Mouse (Mus musculus) right cerebral cortex, postnatal 4 days (tissue): ENCODE measurements at regions not wholly inside any gene's neighbourhood (a gene's known extent, or its start where the extent isn't known, plus 50 kb on each side); places are given as distances from the start of the nearest gene placed in this dataset.

ENCODE experiments used
- DNase-seq: peaks from one replicate; pipeline ENCODE4 v3.0.0-alpha.2; 2022

DNA sequence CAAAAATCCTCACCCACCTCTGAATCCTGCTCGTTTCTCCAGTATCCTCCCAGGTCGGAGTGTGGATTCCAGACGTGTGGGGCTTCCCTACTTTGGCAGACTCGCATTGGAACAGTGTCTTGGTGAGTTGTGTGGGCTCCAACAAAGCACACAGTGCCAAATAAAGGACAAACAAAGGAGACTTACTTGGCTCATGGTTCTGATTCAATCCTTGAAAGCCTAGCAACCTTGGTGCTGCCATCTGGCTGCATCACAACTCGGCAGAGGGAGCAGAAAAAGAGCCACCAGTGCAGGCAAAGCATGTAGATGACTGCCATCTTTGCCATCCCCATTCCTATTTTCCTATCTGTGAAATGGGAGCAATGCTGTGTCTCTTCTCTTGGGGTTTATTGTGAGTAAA lies 64.0 kb downstream of the Il9r start:
- DNase-seq: no peak

- DNase-seq: no peak
Measured at GRCm38 (mm10) chr11:32133996-32134395, 66.1 kb downstream of the Il9r start.

GRCm38 (mm10) chr11:32132008-32132615 lies 68.0 kb downstream of the Il9r start:
- no peak for DNase-seq

DNA sequence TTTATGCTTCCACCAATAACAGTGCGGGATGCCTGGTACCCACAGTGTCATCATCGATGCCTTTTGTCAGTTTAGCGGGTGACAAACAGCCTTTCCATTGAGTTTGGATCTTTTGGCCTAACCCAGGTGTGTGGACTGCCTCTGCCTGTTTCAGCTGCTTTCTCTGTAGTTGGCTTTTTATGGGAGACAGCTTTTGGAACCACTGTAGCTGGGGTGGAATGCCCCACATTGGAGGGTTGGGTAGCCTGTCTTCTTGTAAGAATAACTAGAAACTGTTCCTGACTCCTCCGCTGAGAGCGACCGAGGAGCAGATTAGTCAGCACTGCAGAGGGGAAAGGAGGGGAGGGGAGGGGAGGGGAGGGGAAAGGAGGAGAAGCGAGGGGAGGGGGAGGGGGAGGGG lies 71.5 kb downstream of the Il9r start:
- DNase-seq: no peak

- DNase-seq: no peak
Measured at GRCm38 (mm10) chr11:32128018-32128417, 72.1 kb downstream of the Il9r start.

DNA sequence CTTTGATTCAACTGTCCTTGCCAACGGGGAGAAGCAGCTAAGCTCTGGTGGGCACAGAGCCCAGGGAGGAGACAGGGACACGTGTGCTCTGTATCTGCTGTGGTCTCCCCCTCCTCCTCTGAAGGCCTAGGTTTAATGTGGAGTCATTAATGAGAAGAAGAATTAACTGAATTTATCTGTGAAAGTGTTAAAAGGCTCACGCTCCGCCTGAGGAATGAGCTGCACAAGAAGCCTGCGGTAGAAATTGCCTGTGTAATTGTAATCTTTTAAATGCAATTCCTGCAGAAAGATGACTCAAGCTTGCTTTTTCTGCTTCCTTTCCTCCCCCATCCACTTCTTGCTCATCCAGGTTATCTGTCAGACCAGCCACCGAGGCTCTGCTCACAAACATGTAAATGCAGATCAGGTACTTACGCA lies 72.7 kb downstream of the Il9r start:
- DNase-seq: no peak

GRCm38 (mm10) chr11:32126786-32127185 lies 73.3 kb downstream of the Il9r start:
- DNase-seq: no peak

- no peak for DNase-seq
Measured at GRCm38 (mm10) chr11:32126311-32126698, 73.8 kb downstream of the Il9r start.

DNA sequence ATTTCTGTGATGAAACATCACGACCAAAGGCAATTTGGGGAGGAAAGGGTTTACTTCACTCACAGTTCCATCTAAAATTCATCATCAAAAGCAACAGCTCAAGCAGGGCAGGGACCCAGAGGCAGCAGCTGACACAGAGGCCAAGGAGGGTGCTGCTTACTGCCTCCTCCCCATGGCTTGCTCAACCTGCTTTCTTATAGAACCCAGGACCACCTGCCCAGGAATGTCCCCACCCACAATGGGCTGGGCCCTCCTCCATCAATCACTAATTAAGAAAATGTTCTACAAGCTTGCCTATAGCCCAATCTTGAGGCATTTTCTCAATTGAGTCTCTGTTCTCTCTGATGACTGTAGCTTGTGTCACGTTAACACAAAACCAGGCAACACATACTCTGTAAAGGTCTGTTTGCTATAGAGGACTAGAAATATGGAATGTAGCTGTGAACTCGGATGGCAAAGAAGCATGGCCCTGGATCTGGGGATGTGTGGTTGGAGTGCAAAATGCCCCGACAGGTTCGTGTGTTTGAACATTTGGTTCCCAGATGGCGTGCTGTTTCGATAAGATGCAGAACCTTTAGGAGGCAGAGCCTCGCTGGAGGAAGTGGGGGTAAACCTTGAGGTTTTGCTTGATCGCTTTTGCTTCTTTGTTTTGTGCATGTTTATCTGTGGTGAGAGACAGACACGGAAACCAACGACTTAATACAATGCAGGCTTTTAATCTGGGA lies 74.3 kb downstream of the Il9r start:
- DNase-seq: no peak

DNA sequence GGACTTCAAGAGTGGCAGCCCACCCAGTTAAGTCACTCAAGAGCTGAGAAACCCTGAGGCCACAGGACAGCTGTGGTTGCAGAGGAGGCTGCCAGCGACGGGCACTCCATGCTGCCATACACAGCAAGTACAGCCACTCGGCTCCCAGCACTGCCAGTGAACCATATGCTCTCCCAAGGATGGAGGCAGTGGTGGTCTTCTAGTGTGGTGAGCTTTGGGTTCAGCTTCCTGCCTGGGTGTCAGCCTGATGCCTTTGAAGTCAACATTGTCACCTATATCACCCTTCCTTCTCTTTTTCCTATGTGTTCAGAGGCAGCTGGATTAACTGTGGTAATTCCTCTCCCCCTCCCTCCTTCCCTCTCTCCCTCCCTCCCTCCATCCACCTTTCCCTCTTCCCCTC lies 79.5 kb downstream of the Il9r start:
- DNase-seq: no peak

GRCm38 (mm10) chr11:32118844-32119629 lies 81.0 kb downstream of the Il9r start:
- DNase-seq: no peak

DNA sequence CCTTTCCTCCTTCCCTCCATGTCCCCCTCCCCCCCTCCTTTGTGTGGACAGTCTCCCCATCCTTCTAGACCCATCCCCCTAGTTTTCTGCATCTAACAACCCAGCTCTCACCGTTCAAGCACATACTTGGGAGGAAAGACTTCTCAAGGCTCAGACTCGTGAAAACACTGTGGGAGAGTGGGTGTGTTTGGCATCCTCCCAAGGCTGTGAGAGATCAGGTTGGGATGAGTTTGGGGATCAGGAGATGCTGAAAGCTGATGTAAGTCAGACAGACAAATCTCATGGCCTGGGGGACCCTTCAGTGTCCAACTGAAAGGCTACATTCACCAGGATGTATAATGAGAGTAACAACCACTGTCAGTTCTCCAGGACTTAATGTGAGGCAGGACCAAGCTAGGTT lies 82.1 kb downstream of the Il9r start:
- DNase-seq: no peak

DNA sequence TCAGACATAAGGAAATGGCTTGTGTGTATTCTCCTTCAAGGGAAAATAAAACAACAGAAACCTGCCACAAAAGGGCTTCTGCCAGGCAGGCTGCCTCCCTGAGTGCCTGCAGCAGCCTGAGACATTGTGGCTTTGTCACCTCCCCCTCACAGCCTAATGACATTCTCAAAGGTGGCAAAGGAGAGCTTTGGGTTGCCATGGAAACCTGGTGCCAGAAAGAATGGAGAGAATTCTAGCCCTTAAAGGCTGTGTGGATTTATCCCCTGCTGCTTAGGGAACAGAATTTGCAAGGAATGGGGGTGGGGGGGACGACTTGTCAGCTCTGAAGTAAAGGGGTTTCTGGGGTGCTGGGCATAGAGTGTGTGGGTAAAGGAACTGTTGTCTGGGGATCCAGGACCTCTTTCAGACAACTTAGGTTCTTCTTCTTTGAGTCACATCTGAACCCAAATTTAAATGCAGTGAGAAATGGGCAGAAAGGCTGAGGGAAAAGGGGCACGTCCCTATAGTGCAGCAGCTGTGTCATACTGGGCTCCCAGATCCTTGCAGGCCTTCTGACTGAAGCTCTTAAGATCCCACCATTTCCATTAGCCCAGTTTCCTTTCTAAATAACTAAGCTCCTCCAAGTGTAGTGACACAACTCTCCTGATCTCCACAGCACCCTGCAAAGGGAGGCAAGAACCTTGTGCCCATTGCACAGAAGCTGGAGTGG lies 86.8 kb downstream of the Il9r start:
- peak; percentile 31 for DNase-seq

GRCm38 (mm10) chr11:32112521-32112920 lies 87.6 kb downstream of the Il9r start:
- no peak for DNase-seq

GRCm38 (mm10) chr11:32111841-32112240 lies 88.2 kb downstream of the Il9r start:
- DNase-seq: no peak

DNA sequence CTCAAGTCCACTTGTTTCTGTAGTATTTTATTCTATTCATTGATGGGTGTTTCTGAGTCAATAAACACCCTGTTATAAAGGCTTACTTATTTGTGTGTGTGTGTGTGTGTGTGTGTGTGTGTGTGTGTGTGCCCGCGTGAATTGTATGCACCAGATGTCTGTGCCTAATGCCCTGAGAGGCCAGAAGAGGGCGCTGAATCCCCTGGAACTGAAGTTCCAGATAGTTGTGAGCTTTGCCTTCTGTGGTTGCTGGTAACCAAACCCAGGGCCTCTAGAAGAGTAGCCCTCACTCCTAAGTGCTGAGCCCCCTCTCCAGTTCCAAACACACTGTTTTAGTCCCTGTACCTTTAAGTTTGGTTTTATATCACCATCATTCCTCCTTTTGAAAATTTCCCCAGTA lies 90.2 kb downstream of the Il9r start:
- DNase-seq: no peak
